Mouse (Mus musculus) left cerebral cortex, adult 2 months (tissue): ENCODE measurements around the gene Mapkapk5. TPM values are rescaled to one million over a fixed set of nuclear protein-coding genes. Genes with fewer than 3 reads are reported as not detected.
A peak's percentile ranks its signal among the peaks of the same experiment; 100 is the strongest.
"Not testable (repeated sequence)": the region's sequence is repeated elsewhere in the genome, so short reads cannot be mapped to it uniquely, and the experiment has no call there.

ENCODE experiments used
- DNase-seq, 2 experiments: peaks; one replicate each; pipeline ENCODE4 v3.0.0; 2021 to 2022; ENCODE audit warnings: low spot score in 2 of 2, mixed read lengths in 1 of 2; ENCODE audit errors: extremely low spot score in 1 of 2
- H3K27ac ChIP-seq: fragments of 200-600 bp; 2 replicates; pipeline ENCODE4 v1.8.1; 2022
- H3K4me3 ChIP-seq: fragments of 200-600 bp; 2 replicates; pipeline ENCODE4 v1.8.1; 2022
- CTCF ChIP-seq: fragments of 200-600 bp; IDR thresholded peaks from 2 replicates; pipeline ENCODE4 v1.8.1; 2022; ENCODE audit warnings: antibody characterized with exemption, mild to moderate bottlenecking, moderate library complexity
- intact Hi-C: fragments of 180-260 bp; cut with DNase I; formaldehyde crosslinking; loops from one replicate; pipeline ENCODE4 v1.15.1; 2025
- total RNA-seq, 2 experiments: library from RNA; stranded (reverse); gene quantifications; 2 replicates each; pipeline ENCODE4 v1.2.3; 2021

Mapkapk5 gene
- total RNA-seq, 2 experiments from 2014 or later: 60.1 to 75.3 TPM

DNA sequence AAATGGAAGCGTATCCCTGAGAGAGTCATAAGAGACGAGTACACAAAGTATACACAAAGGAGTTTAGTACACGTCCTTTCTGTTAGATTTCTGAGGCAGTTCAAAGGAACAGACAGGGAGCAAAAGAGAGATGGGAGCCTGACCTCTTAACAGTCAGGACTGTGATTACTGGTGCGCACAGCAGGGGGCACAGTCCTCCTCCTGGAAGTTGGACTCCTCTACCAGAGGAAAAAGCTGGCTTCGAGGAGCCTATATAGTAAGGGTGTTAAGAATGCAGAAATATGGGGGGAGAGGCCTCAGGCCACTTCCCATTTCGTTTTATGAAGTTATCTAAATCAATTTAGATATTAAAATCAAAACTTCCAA lies 808 bp upstream of the Mapkapk5 start:
- peak; percentile 31 to 35 for DNase-seq
- peak overlapping the region; percentile 98 for H3K27ac ChIP-seq
- intact Hi-C loops: loop anchor here (2.0 kb wide), 1 partner anchor 56 kb away; no protein-coding TSS in a partner anchor
- TF ChIP-seq CTCF: peak; percentile 61
- peak overlapping the region; percentile 95 for H3K4me3 ChIP-seq

DNA sequence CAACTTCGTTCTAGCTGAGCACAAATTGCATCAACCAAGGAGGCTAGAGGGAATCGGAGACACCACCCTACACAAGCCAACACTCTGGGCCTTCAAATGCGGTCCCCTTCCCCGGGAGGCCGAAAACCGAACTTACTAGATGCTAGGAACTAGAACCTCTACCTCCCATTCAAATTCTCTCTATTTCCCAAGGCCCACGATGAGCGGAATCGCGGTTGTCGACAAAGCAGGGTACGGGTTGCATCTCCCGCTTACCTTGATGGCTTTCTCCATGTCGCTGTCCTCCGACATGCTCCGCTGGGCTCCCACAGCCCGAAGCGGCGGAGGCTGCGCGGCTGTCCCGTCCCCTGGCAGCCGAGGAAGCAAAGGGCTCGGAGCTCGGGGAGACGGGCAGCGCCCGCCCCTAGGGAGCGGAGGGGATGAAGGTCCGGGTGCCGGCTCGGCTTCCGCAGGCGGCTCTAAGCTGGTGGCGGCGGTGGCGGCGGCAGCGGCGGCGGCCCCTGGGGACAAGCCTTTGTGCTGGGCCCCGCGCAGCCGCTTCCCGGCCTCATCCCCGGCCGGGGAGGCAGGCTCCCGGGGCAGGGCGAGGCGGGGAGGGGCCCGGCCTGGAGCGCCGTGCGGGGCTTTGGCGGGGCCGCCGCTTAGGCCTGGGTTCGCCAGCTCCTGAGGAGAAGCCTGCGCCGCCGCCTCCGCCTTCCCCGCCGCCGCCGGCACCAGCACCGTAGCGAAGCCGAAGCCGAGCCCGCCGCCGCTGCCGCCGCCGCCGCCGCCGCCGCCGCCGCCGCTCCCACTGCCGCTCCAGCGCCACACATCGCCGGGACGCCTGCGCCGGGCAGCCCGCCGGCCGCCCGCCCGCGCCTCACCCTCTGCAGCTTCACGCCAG lies 554 bp downstream of the Mapkapk5 start, which contains the start of the genes Adam1a and Gm42878:
Adam1a (minus strand) TSS at position 573 of the 883 bp plus-strand sequence.
Gm42878 (minus strand) TSS at position 573 of the 883 bp plus-strand sequence.
- H3K4me3 ChIP-seq: peak within 1 kb of the TSS; percentile 95
- peak in 1 of 2 experiments; percentile 46 for DNase-seq
- intact Hi-C loops: no loop called here
- peak within 1 kb of the TSS; percentile 98 for H3K27ac ChIP-seq
- TF ChIP-seq CTCF: no peak

DNA sequence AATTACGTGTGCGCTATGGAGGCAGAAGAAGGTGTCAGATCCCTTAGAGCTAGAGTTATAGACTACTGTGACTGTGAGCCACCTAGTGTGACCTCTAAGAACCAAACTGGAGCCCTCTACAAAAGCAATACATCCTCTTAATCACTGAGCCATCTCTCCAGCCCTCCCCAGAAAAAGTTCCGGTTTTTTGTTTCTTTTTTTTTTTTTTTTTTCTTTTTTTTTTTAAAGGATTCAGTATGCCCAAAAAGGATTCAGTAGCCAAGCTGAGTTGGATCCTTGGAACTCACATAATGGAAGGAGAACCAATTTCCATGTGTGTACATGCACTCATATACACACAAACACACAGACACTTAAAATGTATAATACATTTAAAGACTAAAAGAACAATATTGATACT lies 2.3 kb downstream of the Mapkapk5 start:
- Histone ChIP-seq H3K27ac (no peak overlapping the region), H3K4me3 (no peak overlapping the region)
- no peak for TF ChIP-seq CTCF
- intact Hi-C loops: no loop called here
- DNase-seq: no peak

DNA sequence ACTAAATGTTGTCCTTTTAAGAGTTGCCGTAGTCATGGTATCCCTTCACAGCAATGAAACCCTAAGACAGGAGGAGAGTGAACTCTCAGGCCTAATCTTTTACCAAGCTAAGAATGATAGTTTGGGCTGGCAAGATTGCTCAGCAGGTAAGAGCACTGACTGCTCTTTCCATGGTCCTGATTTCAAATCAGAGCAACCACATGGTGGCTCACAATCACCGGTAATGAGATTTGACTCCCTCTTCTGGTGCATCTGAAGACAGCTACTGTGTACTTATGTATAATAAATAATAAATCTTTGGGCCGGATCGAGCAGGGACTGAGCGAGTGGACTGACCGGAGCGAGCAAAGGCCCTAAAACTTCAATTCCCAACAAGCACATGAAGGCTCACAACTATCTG lies 4.5 kb downstream of the Mapkapk5 start:
- intact Hi-C loops: no loop called here
- no peak overlapping the region for H3K4me3 ChIP-seq
- DNase-seq: no peak
- TF ChIP-seq CTCF: peak; percentile 28
- H3K27ac ChIP-seq: no peak overlapping the region

DNA sequence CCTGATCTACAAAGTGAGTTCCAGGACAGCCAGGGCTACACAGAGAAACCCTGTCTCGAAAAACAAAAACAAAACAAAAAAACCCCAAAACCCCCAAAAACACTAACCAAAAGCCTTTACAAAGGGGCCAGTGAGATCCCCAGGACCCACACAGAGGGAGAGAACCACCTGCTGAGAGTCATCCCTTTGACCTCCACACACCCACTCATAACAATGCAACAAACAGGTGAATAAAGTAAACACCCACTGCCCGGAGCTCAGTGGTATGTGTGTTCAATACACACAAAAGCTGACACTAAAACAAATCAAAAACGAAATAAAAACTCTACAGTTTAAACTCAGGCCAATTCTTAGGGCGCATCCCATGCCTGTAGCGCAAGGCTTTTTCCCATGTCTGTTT lies 5.6 kb downstream of the Mapkapk5 start:
- no peak for TF ChIP-seq CTCF
- H3K4me3 ChIP-seq: no peak overlapping the region
- intact Hi-C loops: no loop called here
- no peak for DNase-seq
- H3K27ac ChIP-seq: no peak overlapping the region

DNA sequence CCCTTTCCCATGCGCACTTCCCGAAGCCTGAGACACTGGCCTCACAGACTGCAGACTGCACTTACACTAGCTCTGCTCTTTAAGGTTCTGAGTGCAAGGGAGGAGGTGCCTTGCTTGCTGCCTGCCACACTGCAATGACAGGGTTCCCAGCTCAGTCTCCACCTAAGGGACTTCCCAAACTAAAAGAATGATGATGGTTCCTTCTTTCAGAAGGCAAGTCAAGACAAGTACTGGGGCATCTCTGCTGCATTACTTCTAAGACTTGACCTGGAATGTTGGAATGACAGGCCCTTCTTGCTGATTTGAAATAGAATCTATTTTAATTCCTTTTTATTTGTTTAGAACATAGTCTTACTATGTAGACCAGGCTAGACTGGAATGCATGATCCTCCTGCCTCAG lies 8.1 kb downstream of the Mapkapk5 start:
- DNase-seq: no peak
- intact Hi-C loops: no loop called here
- TF ChIP-seq CTCF: no peak
- no peak overlapping the region for H3K4me3 ChIP-seq
- no peak overlapping the region for H3K27ac ChIP-seq

DNA sequence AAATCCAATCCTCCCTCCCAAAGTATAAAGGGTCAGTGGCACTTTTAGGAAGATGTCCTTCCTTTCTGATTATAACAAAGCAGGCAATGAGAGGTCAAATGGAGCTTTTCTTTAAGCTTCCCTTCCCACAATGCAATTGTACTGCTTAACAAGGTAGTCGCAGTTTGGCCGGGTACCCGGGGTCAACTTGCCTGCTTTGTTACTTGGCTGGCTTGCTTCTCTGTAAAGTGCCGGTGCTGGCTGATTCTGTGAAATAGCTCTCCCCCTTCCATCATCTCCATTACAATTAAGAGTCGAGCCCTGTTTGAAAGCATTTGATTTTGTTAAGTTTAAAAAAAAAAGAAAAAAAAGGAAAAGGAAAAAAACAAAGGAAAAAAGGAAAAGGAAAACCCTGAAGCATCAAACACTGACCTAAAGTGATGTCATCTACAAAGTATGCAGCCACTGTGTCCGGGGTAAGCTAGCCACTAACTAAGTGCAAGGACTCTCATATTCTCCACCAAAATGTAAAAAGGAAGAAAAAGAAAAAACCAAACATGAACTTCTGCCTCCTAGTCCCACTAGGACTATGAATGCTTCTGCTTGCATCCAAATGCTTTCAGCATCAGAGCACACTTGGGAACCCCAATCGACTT lies 8.7 kb downstream of the Mapkapk5 start:
- intact Hi-C loops: no loop called here
- Histone ChIP-seq H3K27ac (no peak overlapping the region), H3K4me3 (no peak overlapping the region)
- no peak for DNase-seq
- TF ChIP-seq CTCF: no peak

DNA sequence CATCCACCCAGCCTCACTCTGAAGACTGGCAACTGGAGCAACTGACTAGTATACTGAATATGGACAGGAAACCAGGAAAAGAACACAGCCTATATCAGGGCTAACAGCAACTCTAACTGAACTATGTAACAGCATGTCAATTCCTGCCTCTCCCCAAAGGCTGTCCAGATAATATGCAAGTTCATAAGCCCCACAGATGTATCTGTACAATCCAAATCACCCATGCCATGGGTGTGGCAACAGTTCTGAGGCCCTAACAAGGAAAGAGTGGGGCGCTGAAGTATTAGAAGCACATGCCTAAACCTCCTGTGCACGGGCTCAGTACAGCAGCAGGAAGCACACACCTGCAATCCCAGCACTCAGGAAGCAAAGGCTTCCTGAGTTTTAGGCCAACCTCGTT lies 10.6 kb downstream of the Mapkapk5 start:
- H3K27ac ChIP-seq: no peak overlapping the region
- H3K4me3 ChIP-seq: no peak overlapping the region
- no peak for TF ChIP-seq CTCF
- no peak for DNase-seq
- intact Hi-C loops: no loop called here

DNA sequence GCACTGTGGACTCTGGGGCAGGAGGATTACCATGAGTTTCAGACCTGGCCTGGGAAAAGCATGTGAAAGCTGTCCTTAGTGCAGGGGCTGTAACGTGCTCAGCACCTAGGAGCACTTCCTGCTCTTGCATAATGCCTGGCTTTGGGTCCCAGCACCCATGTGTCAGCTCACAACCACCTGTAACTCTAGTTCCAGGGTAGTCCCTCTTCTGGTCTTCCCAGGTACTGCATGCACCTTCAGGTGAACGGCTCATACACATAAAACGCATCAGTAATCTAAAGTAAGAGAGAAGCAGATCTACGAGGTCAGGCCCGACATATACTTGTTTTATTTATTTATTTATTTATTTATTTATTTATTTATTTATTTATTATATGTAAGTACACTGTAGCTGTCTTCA lies 11.2 kb downstream of the Mapkapk5 start:
- peak; percentile 45 for TF ChIP-seq CTCF
- Histone ChIP-seq H3K4me3 (no peak overlapping the region), H3K27ac (no peak overlapping the region)
- intact Hi-C loops: no loop called here
- DNase-seq: no peak

DNA sequence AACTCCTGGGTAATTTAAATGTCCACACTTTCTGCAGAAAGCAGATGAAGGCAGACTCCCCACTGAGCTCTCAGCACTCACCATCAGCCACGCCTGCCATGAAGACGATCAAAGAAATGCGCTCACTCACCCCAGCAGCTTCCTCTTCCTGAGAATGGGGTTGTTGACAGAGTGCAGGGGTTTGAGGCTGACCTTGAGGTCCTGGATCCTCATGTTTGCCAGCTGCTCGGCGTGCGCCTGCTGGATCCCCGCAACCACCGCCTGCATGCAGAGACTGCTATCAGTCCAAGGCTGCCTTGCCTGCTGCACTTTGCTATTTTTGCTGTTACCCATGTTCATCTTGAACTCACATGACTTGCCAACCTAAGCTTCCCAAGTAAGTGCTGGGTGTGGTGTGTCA lies 18.7 kb downstream of the Mapkapk5 start:
- intact Hi-C loops: no loop called here
- TF ChIP-seq CTCF: no peak
- Histone ChIP-seq H3K4me3 (no peak overlapping the region), H3K27ac (no peak overlapping the region)
- no peak for DNase-seq

DNA sequence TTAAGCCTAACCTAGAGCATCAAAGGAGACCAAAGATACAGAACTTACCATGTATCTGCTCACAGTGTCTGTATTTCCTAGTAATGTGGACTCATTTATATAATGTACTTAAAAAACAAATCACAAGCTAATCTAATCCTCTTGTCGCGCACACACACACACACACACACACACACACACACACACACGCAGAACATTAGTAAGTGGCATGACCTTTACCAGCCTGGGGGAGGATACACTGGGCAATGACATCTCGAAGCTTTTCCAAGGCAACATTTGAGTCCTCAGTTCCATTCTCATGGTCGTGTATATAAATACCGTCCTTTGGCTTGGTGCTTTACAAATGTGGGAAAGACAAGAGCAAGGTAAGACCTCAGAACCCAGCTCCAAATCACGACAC lies 19.2 kb downstream of the Mapkapk5 start:
- no peak for DNase-seq
- no peak overlapping the region for H3K4me3 ChIP-seq
- TF ChIP-seq CTCF: no peak
- H3K27ac ChIP-seq: no peak overlapping the region
- intact Hi-C loops: no loop called here

DNA sequence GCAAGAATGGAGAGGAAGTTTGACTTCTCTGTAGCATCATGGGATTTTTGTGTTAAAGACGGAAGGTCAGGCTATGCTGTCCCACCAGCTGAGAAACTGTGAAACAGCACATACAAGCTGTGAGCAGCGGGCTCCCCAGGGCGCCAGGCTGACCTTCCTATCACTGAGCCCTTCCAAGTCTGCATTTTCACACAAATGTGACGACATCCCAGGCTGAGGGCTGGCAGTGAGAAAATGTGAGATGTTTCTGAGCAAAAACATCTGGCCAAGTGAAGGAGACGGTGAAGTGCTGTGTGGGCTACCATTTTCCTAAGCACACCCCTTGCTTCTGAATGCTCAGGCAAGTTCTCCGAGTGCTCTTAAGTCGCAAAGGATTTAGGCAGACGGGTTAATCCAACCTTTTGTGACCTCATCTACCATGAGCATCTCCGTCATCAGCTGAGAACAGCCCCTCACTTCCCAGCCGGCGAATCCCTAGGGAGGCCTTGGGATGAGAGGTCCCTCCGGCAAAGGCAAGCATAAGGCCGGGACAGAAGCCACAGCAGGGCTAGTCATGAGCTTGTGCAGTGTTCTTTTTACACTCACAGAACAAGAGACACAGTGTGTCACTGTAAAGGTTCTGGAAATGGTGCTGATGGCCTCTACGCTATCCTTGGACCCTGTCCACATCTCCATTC lies 19.8 kb downstream of the Mapkapk5 start:
- Histone ChIP-seq H3K4me3 (no peak overlapping the region), H3K27ac (no peak overlapping the region)
- DNase-seq: no peak
- no peak for TF ChIP-seq CTCF
- intact Hi-C loops: no loop called here

DNA sequence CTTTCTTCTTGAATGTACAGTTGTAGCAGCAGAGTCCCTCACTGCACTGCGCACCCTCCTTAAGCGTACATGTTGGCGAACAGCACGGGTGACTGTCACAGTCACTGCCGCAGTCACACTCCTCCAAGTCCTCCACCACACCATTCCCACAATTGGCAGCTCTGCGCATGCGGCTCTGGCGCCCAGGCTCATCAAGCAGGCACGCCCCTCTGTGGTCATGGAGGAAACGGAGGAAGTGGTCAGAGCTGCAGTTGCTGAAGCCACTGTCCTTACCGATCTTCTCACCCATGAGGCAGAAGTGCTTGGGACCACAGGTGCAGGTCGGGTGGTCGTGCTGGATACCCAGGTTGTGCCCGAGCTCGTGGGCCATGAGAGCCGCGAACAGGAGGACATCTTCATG lies 25.9 kb downstream of the Mapkapk5 start:
- DNase-seq, H3K4me3 ChIP-seq, H3K27ac ChIP-seq, intact Hi-C loops: not testable (repeated sequence)
